Mouse (Mus musculus): ENCODE measurements around the gene Ppp1r32. TPM values are rescaled to one million over a fixed set of nuclear protein-coding genes. Genes with fewer than 3 reads are reported as not detected.
A peak's percentile ranks its signal among the peaks of the same experiment; 100 is the strongest.

The Ppp1r32 gene
- polyA plus RNA-seq (2015; fragmentation: Nextera tagmentation; extraction: Ambion mirVana) = 2.4 and 3.7 TPM in 2 replicates

DNA sequence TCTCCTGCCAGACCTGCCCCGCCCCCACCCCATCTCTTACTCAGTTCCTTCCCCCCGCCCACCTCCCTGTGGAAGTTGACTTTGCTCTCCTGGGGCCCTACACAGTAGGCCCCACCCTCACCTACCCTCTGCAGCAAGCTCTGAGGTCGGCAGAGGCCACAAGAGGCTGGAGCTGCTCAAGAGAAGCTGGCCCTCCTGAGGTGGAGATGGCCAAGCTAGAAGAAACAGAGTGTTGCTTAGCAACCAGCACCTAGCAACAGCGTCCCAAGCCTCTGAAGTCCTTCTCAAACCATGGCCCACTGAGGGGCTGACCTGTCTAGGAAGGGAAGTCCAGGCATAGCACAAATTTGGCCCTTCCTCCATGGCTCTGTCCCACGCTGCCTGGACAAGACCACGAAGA, at the start of gene Ppp1r32:
TSS of gene Ppp1r32 (minus strand) at position 226 of the 400 bp plus-strand sequence.
- WGBS = 21% methylated on average over 6 of the region's 6 CpGs
- H3K4me1 ChIP-seq = peaks cover 11% of the 10 kb centered on the region
- H3K4me2 ChIP-seq = no peak within 1 kb of the TSS; the same call in 1 of the 2 replicates
- 0 out of 2 replicates have a peak, but pooled peaks cover 7% of the 10 kb centered on the region for H3K27me3 ChIP-seq (replicated peaks)
- no peak within 1 kb of the TSS for H3K9ac ChIP-seq
- no peaks in the 10 kb centered on the region for H3K36me3 ChIP-seq (replicated peaks)
- no peaks in the 10 kb centered on the region for H3K9me3 ChIP-seq
- no peak within 1 kb of the TSS for H3K27ac ChIP-seq
- no peak within 1 kb of the TSS for H3K4me3 ChIP-seq
- ATAC-seq (replicated peaks) = peak; percentile 79

DNA sequence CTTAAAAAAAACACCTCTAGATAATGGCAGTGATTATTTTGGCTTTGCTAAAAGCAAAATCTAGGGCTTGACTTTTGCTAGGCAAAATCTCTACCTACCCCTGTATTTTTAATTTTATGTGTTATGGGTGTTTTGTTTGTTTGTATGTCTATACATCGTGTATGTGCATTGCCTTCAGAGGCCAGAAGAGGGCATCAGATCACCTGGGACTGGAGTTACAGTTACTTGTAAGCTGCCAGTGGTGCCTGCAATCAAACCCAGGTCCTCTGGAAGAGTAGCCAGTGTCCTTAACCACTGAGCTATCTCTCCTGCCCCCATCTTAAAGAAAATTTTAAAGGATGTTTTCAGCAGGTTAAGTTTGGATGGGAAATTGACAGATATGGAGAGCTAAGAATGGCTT, 47.4 kb upstream of the Ppp1r32 start:
- Histone ChIP-seq H3K4me2 (no peak overlapping the region), H3K27ac (no peak overlapping the region), H3K9me3 (no peaks in the 10 kb centered on the region), H3K9ac (no peak overlapping the region), H3K4me1 (peaks cover 22% of the 10 kb centered on the region), H3K27me3 (replicated peaks) (no peaks in the 10 kb centered on the region), H3K36me3 (replicated peaks) (peaks cover 38% of the 10 kb centered on the region), H3K4me3 (no peak overlapping the region)
- no peak for ATAC-seq (replicated peaks)
- 100% methylated on average over 1 of the region's 1 CpGs for WGBS

DNA sequence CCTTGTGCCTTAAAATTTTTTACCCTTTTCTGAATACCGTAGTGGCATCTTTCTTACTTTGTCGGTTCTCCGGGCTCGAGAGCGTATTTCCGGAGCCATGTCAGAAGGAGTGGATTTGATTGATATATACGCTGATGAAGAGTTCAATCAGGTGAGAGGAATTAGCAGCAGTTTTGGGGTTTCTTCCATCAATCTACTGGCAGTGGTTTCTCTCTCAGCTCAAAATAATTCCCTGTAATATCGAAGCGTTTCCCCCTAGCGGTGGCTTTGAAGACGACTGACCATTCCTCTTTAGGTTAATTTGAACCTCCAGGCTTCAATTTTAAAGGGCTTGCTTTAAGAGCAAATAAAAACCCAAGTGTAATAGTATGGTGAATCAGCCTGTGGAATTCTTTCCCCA, 43.2 kb upstream of the Ppp1r32 start, which contains the start of gene Sdhaf2:
TSS of gene Sdhaf2 (minus strand) at position 233 of the 400 bp plus-strand sequence.
- Histone ChIP-seq H3K36me3 (replicated peaks) (peaks cover 11% of the 10 kb centered on the region; the same call in 1 of the 2 replicates), H3K9me3 (no peaks in the 10 kb centered on the region), H3K27ac (peak within 1 kb of the TSS; percentile 95), H3K27me3 (replicated peaks) (no peaks in the 10 kb centered on the region), H3K4me3 (peak within 1 kb of the TSS; percentile 82), H3K4me1 (peaks cover 33% of the 10 kb centered on the region), H3K9ac (peak within 1 kb of the TSS; percentile 93), H3K4me2 (peak within 1 kb of the TSS; percentile 83)
- under 1% methylated on average over 11 of the region's 11 CpGs for WGBS
- peak; percentile 22; the same call in 1 of the 2 replicates for ATAC-seq (replicated peaks)

DNA sequence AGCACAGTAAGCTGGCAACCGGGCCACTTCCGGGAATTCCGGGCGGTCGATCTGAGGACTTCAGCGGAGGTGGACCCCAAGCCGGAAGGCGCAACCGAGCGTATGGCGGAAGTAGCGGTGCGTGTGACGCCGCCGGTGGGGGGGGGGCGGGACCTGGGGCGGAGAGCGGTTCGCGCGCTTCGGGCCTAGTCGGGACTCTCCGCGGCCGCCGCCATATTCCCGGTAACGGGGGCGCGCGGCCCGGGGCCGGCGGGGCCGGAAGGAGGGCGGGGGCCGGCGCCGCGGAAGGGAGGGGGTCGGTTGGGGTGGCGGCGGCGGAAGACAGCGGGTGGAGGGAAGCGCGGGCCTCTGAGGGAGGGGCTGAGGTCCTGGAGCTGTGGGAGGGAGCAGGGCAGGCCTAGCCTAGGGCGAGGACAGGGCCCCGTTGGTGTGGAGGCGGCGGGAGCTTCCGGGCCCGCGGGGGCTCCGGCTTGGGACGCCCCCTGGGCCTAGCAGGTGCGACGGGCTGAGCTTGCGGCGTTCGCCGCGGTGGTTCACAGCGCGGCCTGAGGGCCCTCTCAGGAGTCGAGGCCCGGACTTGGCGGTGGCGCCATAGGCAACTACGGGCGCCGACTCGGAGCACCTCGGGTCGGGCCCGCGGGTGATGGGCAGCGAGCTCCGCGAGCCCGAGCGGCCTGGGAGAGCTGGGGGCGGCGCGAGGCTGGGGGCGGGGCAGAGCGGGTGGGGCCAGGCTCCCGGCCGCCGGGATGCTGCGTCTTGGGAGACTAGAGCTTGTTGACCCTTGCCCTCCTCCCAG, 42.6 kb upstream of the Ppp1r32 start, which contains the start of gene Cpsf7:
TSS of gene Cpsf7 (plus strand) at position 161 of the 796 bp plus-strand sequence.
- Histone ChIP-seq H3K4me1 (peaks cover 33% of the 10 kb centered on the region), H3K9ac (peak within 1 kb of the TSS; percentile 93), H3K27me3 (replicated peaks) (no peaks in the 10 kb centered on the region), H3K4me3 (peak within 1 kb of the TSS; percentile 82), H3K36me3 (replicated peaks) (0 out of 2 replicates have a peak, but pooled peaks cover 7% of the 10 kb centered on the region), H3K9me3 (no peaks in the 10 kb centered on the region), H3K4me2 (peak within 1 kb of the TSS; percentile 83), H3K27ac (peak within 1 kb of the TSS; percentile 95)
- WGBS = under 1% methylated on average over 80 of the region's 93 CpGs
- ATAC-seq (replicated peaks) = peak; percentile 95

DNA sequence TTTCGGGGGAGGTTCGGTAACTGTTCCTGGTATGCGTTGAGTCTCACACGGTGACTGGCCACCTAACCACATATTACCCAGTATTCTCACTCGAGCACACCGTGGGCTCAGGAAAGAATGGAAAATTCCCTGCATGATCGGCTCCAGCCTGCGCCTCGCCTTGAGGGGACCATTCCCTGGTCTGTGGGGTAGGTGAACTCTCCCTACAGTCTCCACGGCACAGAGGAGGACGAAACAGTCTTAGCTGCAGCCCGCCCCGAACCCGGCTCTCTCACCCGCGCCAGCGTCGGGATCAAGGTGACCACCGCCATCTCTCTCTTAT, 42.0 kb upstream of the Ppp1r32 start:
- H3K36me3 ChIP-seq (replicated peaks) = 0 out of 2 replicates have a peak, but pooled peaks cover 3% of the 10 kb centered on the region
- no peaks in the 10 kb centered on the region for H3K27me3 ChIP-seq (replicated peaks)
- peak overlapping the region; percentile 83 for H3K4me2 ChIP-seq
- peak overlapping the region; percentile 95 for H3K27ac ChIP-seq
- H3K9ac ChIP-seq = peak overlapping the region; percentile 93
- no peaks in the 10 kb centered on the region for H3K9me3 ChIP-seq
- H3K4me3 ChIP-seq = peak overlapping the region; percentile 82
- ATAC-seq (replicated peaks) = no peak; the same call in 1 of the 2 replicates
- peaks cover 33% of the 10 kb centered on the region for H3K4me1 ChIP-seq
- WGBS = under 1% methylated on average over 19 of the region's 19 CpGs

DNA sequence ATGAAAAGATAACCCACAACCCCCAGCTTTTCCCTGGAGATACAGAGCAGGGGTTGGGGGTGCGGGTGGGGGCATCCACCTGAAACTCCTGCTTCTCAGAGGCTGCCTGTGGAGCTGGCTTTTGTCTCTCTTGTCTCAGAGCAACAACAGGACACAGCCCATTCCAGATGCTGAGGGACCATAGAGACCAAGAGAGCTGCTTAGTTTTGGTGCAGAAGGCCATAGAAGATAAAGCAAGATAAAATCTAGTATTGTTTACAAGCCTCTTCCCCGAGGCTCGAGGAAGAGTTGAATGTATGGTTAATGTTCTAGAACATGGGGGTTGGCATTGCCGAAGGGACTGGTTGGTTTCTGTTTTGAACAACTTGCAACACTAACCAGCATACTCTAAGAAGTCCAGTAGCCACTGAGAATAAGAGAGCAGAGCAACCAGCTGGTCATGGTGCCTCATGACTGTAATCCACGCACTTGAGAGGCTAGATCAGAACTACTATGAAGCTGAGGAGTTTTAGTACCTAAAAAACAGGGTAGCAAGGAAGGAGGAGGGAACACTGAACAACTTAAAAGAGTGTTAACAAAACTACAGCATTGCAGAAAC, 40.9 kb upstream of the Ppp1r32 start:
- Histone ChIP-seq H3K27me3 (replicated peaks) (no peaks in the 10 kb centered on the region), H3K9ac (no peak overlapping the region), H3K4me2 (peak overlapping the region; percentile 83), H3K27ac (no peak overlapping the region), H3K36me3 (replicated peaks) (0 out of 2 replicates have a peak, but pooled peaks cover 3% of the 10 kb centered on the region), H3K4me3 (no peak overlapping the region), H3K9me3 (no peaks in the 10 kb centered on the region), H3K4me1 (peaks cover 33% of the 10 kb centered on the region)
- no peak for ATAC-seq (replicated peaks)
- WGBS = 88% methylated on average over 5 of the region's 5 CpGs

DNA sequence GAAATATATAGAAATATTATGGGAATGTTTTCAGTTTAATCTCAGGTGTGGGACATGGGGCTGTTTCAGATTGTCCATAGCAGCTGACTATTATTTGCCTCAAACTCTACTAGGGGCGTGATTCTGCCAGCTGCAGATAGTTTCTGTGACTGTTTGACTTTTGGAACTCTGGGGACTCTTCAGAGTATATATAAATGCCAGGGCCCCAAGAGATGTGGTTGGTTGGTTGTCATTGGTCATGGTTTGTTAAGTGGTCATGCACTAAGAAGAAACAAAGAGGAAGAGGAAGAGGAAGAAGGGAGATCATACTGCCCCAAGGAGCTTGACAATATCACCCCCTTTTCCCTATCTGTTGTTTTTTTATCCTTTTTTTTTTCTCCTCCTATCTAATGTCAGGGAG, 39.2 kb upstream of the Ppp1r32 start:
- no peak overlapping the region for H3K4me2 ChIP-seq
- peaks cover 21% of the 10 kb centered on the region for H3K4me1 ChIP-seq
- H3K9ac ChIP-seq = no peak overlapping the region
- H3K36me3 ChIP-seq (replicated peaks) = peaks cover 4% of the 10 kb centered on the region; the same call in 1 of the 2 replicates
- no peak overlapping the region for H3K27ac ChIP-seq
- no peak overlapping the region for H3K4me3 ChIP-seq
- 92% methylated on average over 1 of the region's 1 CpGs for WGBS
- H3K27me3 ChIP-seq (replicated peaks) = no peaks in the 10 kb centered on the region
- H3K9me3 ChIP-seq = no peaks in the 10 kb centered on the region
- no peak for ATAC-seq (replicated peaks)

DNA sequence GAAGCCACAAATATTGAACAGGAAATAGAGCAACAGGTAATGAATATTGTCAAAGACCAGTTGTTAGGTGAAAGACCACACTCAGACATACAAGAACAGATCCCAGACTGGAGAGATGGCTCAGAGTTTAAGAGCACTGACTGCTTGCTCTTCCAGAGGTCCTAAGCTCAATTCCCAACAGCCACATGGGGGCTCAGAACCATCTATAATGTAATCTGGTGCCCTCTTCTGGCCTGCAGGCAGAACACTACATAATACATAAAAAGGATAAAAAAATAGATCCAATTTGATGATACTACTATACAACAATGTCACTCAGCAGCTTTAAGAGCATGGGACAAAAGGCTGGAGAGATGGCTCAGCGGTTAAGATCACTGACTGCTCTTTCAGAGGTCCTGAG, 37.6 kb upstream of the Ppp1r32 start:
- 36% methylated on average over 1 of the region's 1 CpGs for WGBS
- no peak overlapping the region for H3K4me3 ChIP-seq
- no peaks in the 10 kb centered on the region for H3K27me3 ChIP-seq (replicated peaks)
- no peaks in the 10 kb centered on the region for H3K9me3 ChIP-seq
- peaks cover 12% of the 10 kb centered on the region for H3K4me1 ChIP-seq
- H3K9ac ChIP-seq = no peak overlapping the region
- H3K4me2 ChIP-seq = no peak overlapping the region
- H3K27ac ChIP-seq = no peak overlapping the region
- no peak for ATAC-seq (replicated peaks)
- peaks cover 17% of the 10 kb centered on the region; the same call in 1 of the 2 replicates for H3K36me3 ChIP-seq (replicated peaks)

DNA sequence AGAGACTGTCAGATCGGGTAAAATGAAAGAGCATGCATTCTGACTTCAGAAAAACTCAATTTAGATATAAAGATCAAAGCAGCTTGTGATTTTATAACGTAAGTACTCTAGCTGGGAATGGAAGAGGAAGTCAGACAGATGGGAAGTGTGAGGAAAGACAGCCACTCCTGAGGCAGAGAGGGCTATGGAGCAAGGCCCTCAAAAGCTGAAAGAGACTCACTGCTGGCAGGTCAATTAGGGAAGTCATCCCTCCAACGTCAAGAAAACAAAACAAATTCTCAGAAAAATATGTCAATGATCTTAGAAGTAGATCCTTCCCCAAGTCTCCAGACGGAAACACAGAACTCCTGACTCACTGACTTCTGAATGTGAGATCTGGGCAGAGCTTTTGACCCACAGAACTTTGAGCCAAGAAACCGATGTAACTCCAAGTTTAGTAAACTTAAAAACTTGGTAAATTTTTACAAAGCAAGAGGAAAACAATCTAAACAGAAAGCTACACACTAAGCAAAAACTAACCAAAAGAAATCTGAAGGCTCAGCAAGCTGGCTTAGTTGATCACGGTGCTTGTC, 28.1 kb upstream of the Ppp1r32 start:
- Histone ChIP-seq H3K27ac (no peak overlapping the region), H3K27me3 (replicated peaks) (no peaks in the 10 kb centered on the region), H3K4me3 (no peak overlapping the region), H3K36me3 (replicated peaks) (peaks cover 17% of the 10 kb centered on the region; the same call in 1 of the 2 replicates), H3K4me2 (no peak overlapping the region), H3K9me3 (no peaks in the 10 kb centered on the region), H3K4me1 (no peaks in the 10 kb centered on the region), H3K9ac (no peak overlapping the region)
- ATAC-seq (replicated peaks) = no peak
- WGBS = 82% methylated on average over 6 of the region's 6 CpGs

DNA sequence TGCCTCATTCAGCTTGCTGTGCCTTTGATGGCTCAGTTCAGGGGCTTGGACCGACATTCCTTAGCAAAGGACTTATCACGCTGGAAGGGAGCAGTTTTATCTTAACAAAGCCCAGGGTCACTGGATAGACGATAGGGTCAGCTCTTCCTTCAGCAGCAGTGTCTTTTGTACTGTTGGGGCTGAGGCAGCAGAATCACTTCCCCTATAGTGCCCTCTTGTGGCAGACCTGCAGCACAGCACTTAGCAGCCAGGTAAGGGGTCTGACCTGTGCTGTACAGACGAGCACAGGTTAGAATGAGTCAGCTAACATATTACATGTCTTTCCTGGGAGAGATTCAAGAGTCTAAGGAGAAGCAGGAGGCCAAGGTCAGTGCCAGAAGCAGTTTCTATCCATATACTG, 19.8 kb upstream of the Ppp1r32 start:
- no peaks in the 10 kb centered on the region for H3K27me3 ChIP-seq (replicated peaks)
- no peak overlapping the region for H3K4me2 ChIP-seq
- no peaks in the 10 kb centered on the region for H3K9me3 ChIP-seq
- H3K36me3 ChIP-seq (replicated peaks) = peaks cover 6% of the 10 kb centered on the region; the same call in 1 of the 2 replicates
- WGBS = 1% methylated on average over 4 of the region's 4 CpGs
- no peak overlapping the region for H3K4me3 ChIP-seq
- no peak overlapping the region for H3K27ac ChIP-seq
- H3K9ac ChIP-seq = no peak overlapping the region
- ATAC-seq (replicated peaks) = peak; percentile 87
- H3K4me1 ChIP-seq = no peaks in the 10 kb centered on the region

DNA sequence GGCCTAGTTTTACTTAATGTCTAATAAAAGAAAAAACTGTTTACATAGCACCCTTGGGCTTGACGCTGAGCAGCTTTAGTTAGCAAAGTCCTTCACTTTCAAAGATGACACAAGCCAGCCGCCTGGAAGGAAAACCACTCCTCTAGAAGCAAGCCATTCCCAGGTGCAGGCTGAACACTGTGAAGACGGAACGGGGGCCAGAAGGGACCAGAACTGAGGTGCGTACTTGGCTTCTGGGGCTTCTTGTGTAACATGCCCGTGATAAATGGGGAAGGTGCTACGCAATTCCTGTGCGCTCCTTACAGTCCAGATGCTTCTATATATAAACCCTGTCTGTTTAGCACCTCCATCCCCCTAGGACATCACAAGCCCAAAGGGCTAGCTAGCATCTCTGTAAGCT, 17.9 kb upstream of the Ppp1r32 start:
- Histone ChIP-seq H3K9ac (no peak overlapping the region), H3K4me1 (no peaks in the 10 kb centered on the region), H3K27ac (no peak overlapping the region), H3K36me3 (replicated peaks) (peaks cover under 1% of the 10 kb centered on the region; the same call in 1 of the 2 replicates), H3K27me3 (replicated peaks) (no peaks in the 10 kb centered on the region), H3K9me3 (no peaks in the 10 kb centered on the region), H3K4me3 (no peak overlapping the region), H3K4me2 (no peak overlapping the region)
- WGBS = 96% methylated on average over 8 of the region's 8 CpGs
- no peak for ATAC-seq (replicated peaks)

DNA sequence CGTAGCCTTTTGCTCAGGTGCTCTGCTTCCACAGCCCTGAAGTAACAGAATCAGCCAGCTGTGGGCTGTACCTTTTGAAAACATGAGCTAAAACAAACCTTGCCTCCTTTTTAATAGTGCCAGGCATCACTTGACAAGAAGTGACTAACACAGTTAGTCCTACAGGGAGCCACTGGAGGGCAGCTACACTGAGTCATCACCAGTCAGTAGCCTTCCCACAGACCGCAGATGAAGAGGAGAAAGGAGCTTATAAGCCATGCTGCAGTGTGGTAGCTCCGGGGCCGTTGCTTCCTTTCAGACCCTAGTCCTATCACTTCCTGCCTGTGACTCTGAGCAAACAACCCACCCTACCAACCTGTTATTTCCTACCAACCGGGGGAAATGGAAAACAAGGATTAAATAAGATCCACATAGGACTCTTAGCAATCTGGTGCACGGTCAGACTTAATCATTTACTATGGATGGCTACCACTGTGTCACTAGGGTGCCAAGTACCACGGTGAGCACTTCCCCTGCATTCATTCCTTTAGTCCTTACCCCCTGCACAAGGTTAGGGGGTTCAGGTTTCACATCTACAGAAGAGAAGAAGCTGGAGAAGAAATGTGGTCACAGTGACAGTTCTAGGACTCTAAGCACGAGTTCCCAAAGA, 14.9 kb upstream of the Ppp1r32 start:
- H3K27me3 ChIP-seq (replicated peaks) = no peaks in the 10 kb centered on the region

More for the DNA sequence above, 14.9 kb upstream of the Ppp1r32 start:
- H3K4me1 ChIP-seq = no peaks in the 10 kb centered on the region
- 57% methylated on average over 8 of the region's 8 CpGs for WGBS
- no peak overlapping the region for H3K4me3 ChIP-seq
- H3K36me3 ChIP-seq (replicated peaks) = no peaks in the 10 kb centered on the region; the same call in 1 of the 2 replicates
- no peak overlapping the region; the same call in 1 of the 2 replicates for H3K9ac ChIP-seq
- ATAC-seq (replicated peaks) = peak; percentile 41; the same call in 1 of the 2 replicates
- H3K27ac ChIP-seq = peak overlapping the region; percentile 39
- H3K9me3 ChIP-seq = no peaks in the 10 kb centered on the region
- no peak overlapping the region for H3K4me2 ChIP-seq

Measured in midbrain, embryonic 15.5 days (tissue).